Mouse (Mus musculus): ENCODE measurements around the gene Efna4.

Gene Efna4

GRCm38 (mm10) chr3:89330346-89330745 lies 7.5 kb downstream of the Efna4 start:
- DNase-seq: no peak

GRCm38 (mm10) chr3:89328623-89329022 lies 9.2 kb downstream of the Efna4 start:
- DNase-seq: no peak

- DNase-seq: no peak
Observed at GRCm38 (mm10) chr3:89327371-89327870, 10.4 kb downstream of the Efna4 start.

GRCm38 (mm10) chr3:89325882-89326281 lies 11.9 kb downstream of the Efna4 start:
- DNase-seq: no peak

GRCm38 (mm10) chr3:89322514-89323165 lies 15.2 kb downstream of the Efna4 start, which contains the start of gene Efna3:
Efna3 (minus strand) TSS chr3:89322965.
- DNase-seq: peak; percentile 66 to 80

GRCm38 (mm10) chr3:89322131-89322500 lies 15.7 kb downstream of the Efna4 start:
- DNase-seq: no peak

- DNase-seq: peak in 1 of 2 experiments; percentile 60
Observed at GRCm38 (mm10) chr3:89321183-89322130, 16.4 kb downstream of the Efna4 start.

GRCm38 (mm10) chr3:89320581-89321182 lies 17.1 kb downstream of the Efna4 start:
- peak in 1 of 2 experiments; percentile 62 for DNase-seq

GRCm38 (mm10) chr3:89319591-89320350 lies 18.1 kb downstream of the Efna4 start:
- no peak for DNase-seq

- DNase-seq: no peak
Observed at GRCm38 (mm10) chr3:89318971-89319590, 18.7 kb downstream of the Efna4 start.

- DNase-seq: no peak
Observed at GRCm38 (mm10) chr3:89318316-89318715, 19.5 kb downstream of the Efna4 start.

GRCm38 (mm10) chr3:89317246-89317645 lies 20.6 kb downstream of the Efna4 start:
- DNase-seq: no peak

GRCm38 (mm10) chr3:89316833-89317232 lies 21.0 kb downstream of the Efna4 start:
- peak; percentile 91 to 92 for DNase-seq

GRCm38 (mm10) chr3:89315930-89316831 lies 21.6 kb downstream of the Efna4 start:
- peak in 1 of 2 experiments; percentile 46 for DNase-seq

- DNase-seq: peak; percentile 85 to 91
Observed at GRCm38 (mm10) chr3:89315195-89315929, 22.5 kb downstream of the Efna4 start.

- DNase-seq: no peak
Observed at GRCm38 (mm10) chr3:89314791-89315190, 23.0 kb downstream of the Efna4 start.

GRCm38 (mm10) chr3:89314340-89314739 lies 23.5 kb downstream of the Efna4 start:
- no peak for DNase-seq

GRCm38 (mm10) chr3:89308089-89308488 lies 29.7 kb downstream of the Efna4 start:
- DNase-seq: peak; percentile 81 to 82

GRCm38 (mm10) chr3:89305551-89306325 lies 32.1 kb downstream of the Efna4 start:
- DNase-seq: peak; percentile 70 to 71

All from kidney, postnatal 36 days (tissue).